Mouse (Mus musculus) erythroid progenitor cell, adult 5-6 weeks (primary cell): ENCODE measurements around the gene Fa2h. TPM values are rescaled to one million over a fixed set of nuclear protein-coding genes. Genes with fewer than 3 reads are reported as not detected.

Experiments
- ATAC-seq: replicated peaks from 2 replicates; pipeline ENCODE4 v1.8.0; 2016; ENCODE audit warnings: moderate number of reproducible peaks, mild to moderate bottlenecking, moderate TSS enrichment, inconsistent platforms; ENCODE audit not compliant: poor library complexity, low FRiP score, severe bottlenecking
- total RNA-seq, 2 experiments: library from RNA; stranded (forward) in 1 of 2; stranded (reverse) in 1 of 2; fragments of 150-400 nt in 1 of 2; fragments of 186-747, 209-891 nt in 1 of 2; gene quantifications; 2 replicates each; pipeline versions ENCODE4 v1.2.3 to v1.2.4; 2015 to 2017; ENCODE audit warnings: low replicate concordance in 2 of 2

The Fa2h gene
- total RNA-seq (2015; ENCODE audit: low replicate concordance) (not detected in 2 replicates), total RNA-seq (2017; ENCODE audit: low replicate concordance) (not detected in 2 replicates)

GRCm38 (mm10) chr8:111393391-111394363, at the start of gene Fa2h:
Gene Fa2h, minus strand, starts transcription at chr8:111393824.
- peak; percentile 88 for ATAC-seq

GRCm38 (mm10) chr8:111439189-111439588, 45.6 kb upstream of the Fa2h start:
- no peak for ATAC-seq

GRCm38 (mm10) chr8:111435071-111435828, 41.6 kb upstream of the Fa2h start:
- no peak for ATAC-seq

- no peak for ATAC-seq
Measured at GRCm38 (mm10) chr8:111424646-111425045, 31.0 kb upstream of the Fa2h start.

- no peak for ATAC-seq
Measured at GRCm38 (mm10) chr8:111424181-111424580, 30.6 kb upstream of the Fa2h start.

- ATAC-seq, result no peak
Measured at GRCm38 (mm10) chr8:111422614-111423013, 29.0 kb upstream of the Fa2h start.

- ATAC-seq, result no peak
Measured at GRCm38 (mm10) chr8:111419171-111419570, 25.5 kb upstream of the Fa2h start.

- no peak for ATAC-seq
Measured at GRCm38 (mm10) chr8:111418601-111419000, 25.0 kb upstream of the Fa2h start.

- no peak for ATAC-seq
Measured at GRCm38 (mm10) chr8:111417222-111417621, 23.6 kb upstream of the Fa2h start.

GRCm38 (mm10) chr8:111403391-111403790, 9.8 kb upstream of the Fa2h start:
- ATAC-seq, result no peak

GRCm38 (mm10) chr8:111391268-111391667, 2.4 kb downstream of the Fa2h start:
- no peak for ATAC-seq

- ATAC-seq, result no peak
Measured at GRCm38 (mm10) chr8:111390837-111391236, 2.8 kb downstream of the Fa2h start.

GRCm38 (mm10) chr8:111389581-111389980, 4.0 kb downstream of the Fa2h start:
- no peak for ATAC-seq

- ATAC-seq, result no peak
Measured at GRCm38 (mm10) chr8:111385915-111386314, 7.7 kb downstream of the Fa2h start.

GRCm38 (mm10) chr8:111384628-111385027, 9.0 kb downstream of the Fa2h start:
- ATAC-seq, result no peak

GRCm38 (mm10) chr8:111375192-111375591, 18.4 kb downstream of the Fa2h start:
- no peak for ATAC-seq

GRCm38 (mm10) chr8:111369711-111370110, 23.9 kb downstream of the Fa2h start:
- no peak for ATAC-seq

GRCm38 (mm10) chr8:111367350-111367749, 26.3 kb downstream of the Fa2h start:
- no peak for ATAC-seq

- no peak for ATAC-seq
Measured at GRCm38 (mm10) chr8:111366610-111367234, 26.9 kb downstream of the Fa2h start.

GRCm38 (mm10) chr8:111363489-111363888, 30.1 kb downstream of the Fa2h start:
- ATAC-seq, result no peak
